Mouse (Mus musculus) small intestine, adult 2 months (tissue): ENCODE data around the gene Olfml2b. TPM values are rescaled to one million over a fixed set of nuclear protein-coding genes. Genes with fewer than 3 reads are reported as not detected.

Experiments used
- H3K27ac ChIP-seq: fragments of 200-500 bp; 2 replicates; pipeline ENCODE4 v1.5.1; 2012; ENCODE audit warnings: low read depth, low read length, control low read depth, inconsistent platforms; ENCODE audit not compliant: insufficient read depth
- H3K27me3 ChIP-seq: fragments of 200-500 bp; 2 replicates; pipeline ENCODE4 v1.6.1; 2012; ENCODE audit warnings: mild to moderate bottlenecking, moderate library complexity, low read length, inconsistent platforms; ENCODE audit not compliant: control insufficient read depth, insufficient read depth
- H3K36me3 ChIP-seq: fragments of 200-500 bp; 2 replicates; pipeline ENCODE4 v1.6.1; 2012; ENCODE audit warnings: mild to moderate bottlenecking, low read length, control low read depth, inconsistent platforms; ENCODE audit not compliant: control insufficient read depth, insufficient read depth
- H3K4me1 ChIP-seq: fragments of 200-500 bp; 2 replicates; pipeline ENCODE4 v1.6.1; 2012; ENCODE audit warnings: low read length, inconsistent platforms, mixed read lengths; ENCODE audit not compliant: control insufficient read depth, insufficient read depth, insufficient read length
- H3K4me3 ChIP-seq: fragments of 200-500 bp; 2 replicates; pipeline ENCODE4 v1.5.1; 2012; ENCODE audit warnings: low read depth, mild to moderate bottlenecking, control low read depth, inconsistent platforms, low read length, moderate library complexity
- CTCF ChIP-seq: fragments of 200-500 bp; IDR thresholded peaks from 2 replicates; pipeline ENCODE4 v1.5.1; 2012; ENCODE audit warnings: low read depth, mild to moderate bottlenecking, control low read depth, inconsistent platforms, low read length, moderate library complexity, mixed read lengths; ENCODE audit not compliant: insufficient replicate concordance, insufficient read length; ENCODE audit errors: extremely low read depth
- POLR2A ChIP-seq: fragments of 200-500 bp; IDR thresholded peaks from 2 replicates; pipeline ENCODE4 v1.6.1; 2012; ENCODE audit warnings: low read depth, mild to moderate bottlenecking, control low read depth, inconsistent platforms, low read length, moderate library complexity
- WGBS: fragments of 180-500 bp; shearing (Covaris S2); methylation state at CpG from one replicate; pipeline ENCODE4 v1.1.7; 2018; 5-methylcytosine and 5-hydroxymethylcytosine counted together
- polyA plus RNA-seq: library from polyadenylated mRNA; depleted of rRNA; stranded (reverse); fragments of >200 nt; gene quantifications from 2 replicates; pipeline ENCODE4 v1.2.3, GENCODE M21; 2012

Olfml2b gene
- polyA plus RNA-seq, 1 experiment = 3.2 TPM

DNA sequence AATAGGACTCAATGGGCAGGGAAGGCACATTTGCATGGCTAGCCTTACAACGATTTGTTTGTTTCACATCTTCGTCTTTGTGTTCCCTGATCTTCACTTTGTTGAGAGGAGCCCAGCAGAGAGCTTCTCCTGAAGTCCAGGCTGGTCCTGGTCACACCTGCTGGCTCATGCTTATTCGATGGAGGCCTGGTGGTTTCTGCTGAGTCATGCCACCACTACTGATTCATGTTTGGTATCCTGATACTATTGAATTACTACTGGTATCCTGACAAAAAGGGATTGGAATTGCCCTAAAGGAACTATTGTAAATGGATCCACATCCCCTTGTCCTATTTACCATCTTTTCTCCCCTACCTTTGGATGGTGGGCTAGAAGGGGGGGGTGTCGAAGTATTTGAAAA lies 13.8 kb upstream of the Olfml2b start:
- TF ChIP-seq CTCF (no peak), POLR2A (no peak)
- Histone ChIP-seq H3K4me1 (no peaks in the 10 kb centered on the region), H3K36me3 (no peaks in the 10 kb centered on the region), H3K4me3 (no peak overlapping the region), H3K27me3 (no peaks in the 10 kb centered on the region), H3K27ac (no peak overlapping the region)
- WGBS = 75% methylated on average over 4 of the region's 4 CpGs

DNA sequence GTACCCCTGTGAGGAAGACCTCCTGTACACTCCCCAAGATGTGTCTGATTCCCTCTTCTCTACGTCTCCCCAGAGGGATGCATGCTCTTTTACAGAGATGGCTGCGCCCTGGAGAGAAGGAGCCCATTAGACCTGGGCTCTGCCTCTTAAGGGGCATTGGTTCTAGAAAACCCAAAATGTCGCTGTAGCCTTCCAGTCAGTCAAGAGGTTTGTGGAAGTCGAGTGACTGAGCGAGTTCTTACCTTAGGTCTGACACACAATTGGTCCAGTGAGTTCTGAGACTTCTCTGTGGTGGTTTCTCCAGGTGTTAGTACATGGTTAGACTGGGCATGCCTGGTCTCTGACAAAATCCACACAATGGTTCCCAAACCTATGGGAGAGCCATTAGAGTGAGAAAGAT lies 12.8 kb upstream of the Olfml2b start:
- no peaks in the 10 kb centered on the region for H3K36me3 ChIP-seq
- H3K4me1 ChIP-seq = no peaks in the 10 kb centered on the region
- no peaks in the 10 kb centered on the region for H3K27me3 ChIP-seq
- TF ChIP-seq POLR2A (no peak), CTCF (no peak)
- H3K27ac ChIP-seq = no peak overlapping the region
- H3K4me3 ChIP-seq = no peak overlapping the region
- WGBS = 92% methylated on average over 5 of the region's 5 CpGs

DNA sequence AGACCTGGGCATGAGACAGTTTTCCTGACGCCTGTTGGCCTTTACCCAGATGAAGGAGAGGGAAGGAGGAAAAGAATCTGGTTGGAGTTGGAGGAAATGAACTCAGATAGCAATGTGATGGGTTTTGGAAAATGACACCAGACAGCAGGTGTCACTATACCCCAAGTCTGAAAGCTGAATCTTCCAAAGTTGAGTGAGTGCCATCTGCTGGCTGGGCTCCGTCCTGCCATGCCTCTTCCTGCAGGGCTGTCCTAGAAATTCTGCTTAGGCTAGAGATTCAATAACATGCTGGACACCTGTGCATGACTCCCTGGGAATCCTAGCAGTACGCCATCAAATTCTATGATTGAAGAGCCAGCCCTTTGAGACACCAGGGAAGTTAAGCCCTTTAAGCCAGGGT lies 11.9 kb upstream of the Olfml2b start:
- no peaks in the 10 kb centered on the region for H3K36me3 ChIP-seq
- WGBS = 11% methylated on average over 3 of the region's 3 CpGs
- no peak overlapping the region for H3K4me3 ChIP-seq
- H3K4me1 ChIP-seq = no peaks in the 10 kb centered on the region
- H3K27me3 ChIP-seq = no peaks in the 10 kb centered on the region
- H3K27ac ChIP-seq = no peak overlapping the region
- TF ChIP-seq CTCF = peak; percentile 92; the same call in 1 of the 2 replicates
- TF ChIP-seq POLR2A = no peak

DNA sequence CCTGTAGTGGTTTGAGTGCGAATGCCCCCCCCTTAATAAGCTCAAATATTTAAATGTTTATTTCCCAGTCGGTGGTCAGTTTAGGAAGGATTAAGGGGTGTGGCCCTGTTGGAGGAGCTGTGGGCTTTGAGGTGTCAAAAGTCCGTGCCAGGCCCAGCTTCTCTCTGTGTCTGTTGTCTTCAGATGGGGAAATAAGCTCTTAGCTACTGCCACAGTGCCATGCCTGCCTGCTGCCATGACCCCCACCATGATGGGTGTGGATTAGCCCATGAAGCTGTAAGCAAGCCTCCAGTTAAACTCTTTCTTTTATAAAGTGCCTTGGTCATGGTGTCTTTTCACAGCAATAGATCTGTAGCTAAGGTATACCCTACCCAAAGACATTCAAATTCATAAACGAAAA lies 11.5 kb upstream of the Olfml2b start:
- H3K36me3 ChIP-seq = no peaks in the 10 kb centered on the region
- H3K27ac ChIP-seq = no peak overlapping the region
- no peak overlapping the region for H3K4me3 ChIP-seq
- no peaks in the 10 kb centered on the region for H3K4me1 ChIP-seq
- 69% methylated on average over 4 of the region's 4 CpGs for WGBS
- H3K27me3 ChIP-seq = no peaks in the 10 kb centered on the region
- no peak for TF ChIP-seq POLR2A
- TF ChIP-seq CTCF = no peak

DNA sequence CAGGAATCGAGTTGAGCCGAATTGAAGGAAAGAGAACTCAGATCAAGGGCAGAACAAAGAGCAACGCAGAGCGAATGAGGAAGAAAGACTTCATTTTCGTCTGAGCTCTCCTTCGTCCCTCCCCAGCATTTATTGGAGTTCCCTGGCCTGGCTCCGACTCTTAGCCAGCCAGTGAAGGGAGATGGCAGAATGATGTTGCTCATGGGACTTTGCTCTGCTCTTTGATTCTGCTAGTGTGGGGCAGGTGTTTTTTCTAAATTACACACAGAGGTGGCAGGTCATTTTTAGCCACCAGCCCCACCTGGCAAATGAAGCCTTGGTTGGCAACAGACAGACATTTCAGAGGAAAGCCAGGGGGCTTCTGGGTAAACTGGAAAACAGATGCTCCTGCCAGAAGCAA lies 5.4 kb upstream of the Olfml2b start:
- 45% methylated on average over 7 of the region's 7 CpGs for WGBS
- no peaks in the 10 kb centered on the region for H3K4me1 ChIP-seq
- H3K4me3 ChIP-seq = no peak overlapping the region
- TF ChIP-seq POLR2A (no peak), CTCF (no peak)
- H3K27me3 ChIP-seq = peaks cover under 1% of the 10 kb centered on the region; the same call in 1 of the 2 replicates
- H3K36me3 ChIP-seq = no peaks in the 10 kb centered on the region
- no peak overlapping the region for H3K27ac ChIP-seq

DNA sequence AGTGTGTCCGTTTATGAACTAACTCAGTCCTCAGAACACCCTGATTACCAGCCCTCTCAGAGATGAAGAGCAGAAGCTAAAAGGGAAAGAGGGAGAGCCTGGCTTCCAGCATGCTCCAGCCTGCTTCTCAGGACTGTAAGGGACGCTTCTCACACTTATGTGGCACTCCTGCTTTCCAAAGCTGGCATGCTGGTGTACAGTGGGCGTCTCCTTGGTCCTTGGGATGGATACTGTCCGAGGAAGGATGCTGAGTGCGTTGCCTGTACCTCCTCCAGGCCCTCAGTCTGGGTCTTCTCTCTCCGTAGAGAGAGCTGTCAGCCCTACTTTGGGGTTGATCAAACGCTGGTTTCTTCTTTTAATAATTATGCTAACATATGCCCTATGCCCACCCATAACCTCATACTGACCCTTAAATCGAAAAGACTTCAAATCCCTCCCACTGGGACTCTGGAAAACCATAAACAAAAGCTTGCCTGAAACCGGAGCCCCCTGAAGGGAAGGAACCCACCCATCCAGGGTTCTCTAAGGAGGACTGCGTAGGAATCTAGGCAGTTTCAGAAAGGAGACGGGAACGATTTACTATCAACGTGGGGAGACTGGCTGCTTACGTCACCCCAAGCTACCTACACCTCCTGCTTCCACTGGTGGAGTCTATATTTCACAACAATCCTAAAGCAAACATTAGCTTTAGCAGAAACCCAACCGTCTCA lies 1.7 kb downstream of the Olfml2b start:
- peaks cover 4% of the 10 kb centered on the region; the same call in 1 of the 2 replicates for H3K4me1 ChIP-seq
- H3K27ac ChIP-seq = 0 out of 2 replicates have a peak overlapping the region, but pooled peaks have one; percentile 10
- 39% methylated on average over 15 of the region's 15 CpGs for WGBS
- H3K27me3 ChIP-seq = peaks cover 7% of the 10 kb centered on the region; the same call in 1 of the 2 replicates
- no peaks in the 10 kb centered on the region for H3K36me3 ChIP-seq
- TF ChIP-seq CTCF (no peak), POLR2A (no peak)
- 0 out of 2 replicates have a peak overlapping the region, but pooled peaks have one; percentile 10 for H3K4me3 ChIP-seq

DNA sequence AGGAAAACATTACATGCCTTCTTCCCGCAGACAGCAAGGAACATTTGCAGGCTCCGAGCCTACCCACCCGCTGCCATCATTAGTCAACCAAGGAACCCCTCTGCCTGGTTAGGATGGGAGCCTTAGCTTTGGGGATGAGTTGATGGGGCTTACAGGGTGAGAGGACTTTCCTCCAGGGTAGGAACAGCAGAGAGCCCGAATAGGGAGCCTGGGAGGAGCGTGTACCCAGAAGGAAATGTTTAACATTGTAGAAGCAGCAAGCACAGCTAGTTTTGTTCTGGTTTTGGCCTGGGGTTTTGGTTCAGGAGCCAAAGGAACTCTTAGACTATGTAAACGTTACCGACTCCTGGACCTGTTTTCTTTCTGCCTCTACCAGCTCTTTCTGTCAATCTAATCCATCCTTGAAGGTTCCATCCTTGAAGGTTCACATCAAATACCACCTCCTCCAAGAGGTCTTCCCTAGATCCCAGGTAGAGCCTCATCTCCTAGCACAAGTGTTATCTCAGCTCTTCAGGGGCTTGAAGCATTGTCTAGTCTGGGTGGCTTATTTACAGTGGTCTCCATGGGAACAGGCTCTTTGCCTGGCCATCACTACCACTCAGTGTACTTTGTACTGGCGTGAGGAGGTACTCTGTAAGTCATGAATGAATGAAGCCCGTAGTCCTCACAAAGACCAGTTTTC lies 2.4 kb downstream of the Olfml2b start:
- Histone ChIP-seq H3K27me3 (peaks cover 7% of the 10 kb centered on the region; the same call in 1 of the 2 replicates), H3K4me1 (peaks cover 4% of the 10 kb centered on the region; the same call in 1 of the 2 replicates), H3K36me3 (no peaks in the 10 kb centered on the region), H3K4me3 (no peak overlapping the region), H3K27ac (no peak overlapping the region)
- WGBS = 40% methylated on average over 9 of the region's 9 CpGs
- TF ChIP-seq POLR2A = no peak
- no peak for TF ChIP-seq CTCF
